ENCODE assay signal across 8 mouse cellular contexts in the genomic region with DNA sequence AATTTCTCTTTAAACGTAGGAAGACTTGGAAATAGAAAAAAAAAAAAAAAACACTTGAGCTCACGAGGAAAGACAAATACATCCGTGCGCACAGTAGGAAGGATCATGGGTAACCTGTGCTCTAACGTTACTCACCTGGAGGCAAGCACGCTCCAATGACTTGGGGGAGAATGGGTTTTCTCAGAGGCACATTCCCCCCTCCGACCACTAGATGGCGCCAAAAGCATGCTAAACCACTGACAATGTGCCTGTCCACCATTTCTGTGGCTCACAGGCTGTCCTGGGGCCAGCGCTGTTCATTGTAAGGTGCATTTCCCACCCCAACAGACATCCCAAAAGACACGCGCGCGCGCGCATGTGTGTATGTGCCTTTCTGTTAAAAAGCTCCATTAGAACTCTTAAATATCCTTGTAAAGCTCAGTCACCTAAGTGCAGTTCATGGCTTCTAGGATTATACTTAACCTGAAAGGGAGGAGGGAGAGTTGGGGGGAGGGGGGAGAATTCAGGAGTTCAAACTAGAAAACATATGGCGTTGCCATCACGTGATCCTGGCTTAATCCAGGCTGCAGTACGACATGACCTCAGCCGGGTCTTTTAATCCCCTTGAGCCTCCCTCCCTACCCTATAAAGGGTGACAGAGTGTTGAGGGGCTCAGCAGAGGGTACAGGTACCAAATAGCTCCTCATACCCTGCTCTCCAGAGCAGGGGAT.
DNase-seq lines count a peak whose midpoint lies in the region; ATAC-seq lines count a peak whose summit lies in the region.

No protein-coding gene starts in this region.

- WGBS in hindbrain, embryonic 14.5 days = 4% methylated on average over 19 of the region's 19 CpGs

- H3K9ac ChIP-seq in hindbrain, embryonic 14.5 days = peak overlapping the region; percentile 48

- peak overlapping the region; percentile 55 for H3K4me2 ChIP-seq in hindbrain, embryonic 14.5 days (replicated peaks)

- no peaks in the 10 kb centered on the region for H3K36me3 ChIP-seq in hindbrain, embryonic 14.5 days (replicated peaks; ENCODE audit: control insufficient read depth, insufficient read depth)

- DNase-seq in NIH3T3 (ENCODE audit: low read depth) = peak; percentile 92
- DNase-seq in cerebellum, postnatal 10 days = peak; percentile 95 to 97
- peak; percentile 75 to 88 for DNase-seq in frontal cortex, postnatal 14 days (ENCODE audit: low spot score in 2 of 2)
- peak; percentile 94 for DNase-seq in hindbrain, embryonic 14.5 days (ENCODE audit: low spot score)
- peak; percentile 83 to 95 for DNase-seq in layer of hippocampus, postnatal 25 days (ENCODE audit: extremely low spot score in 1 of 2, low spot score in 1 of 2)
- peak; percentile 92 for DNase-seq in lung, postnatal 36 days
- peak; percentile 87 for DNase-seq in retina, postnatal 7 days (ENCODE audit: low read depth, low spot score)
- peak; percentile 76 for DNase-seq in urinary bladder, adult 2 months (ENCODE audit: low spot score)

- H3K27me3 ChIP-seq in hindbrain, embryonic 14.5 days (ENCODE audit: control insufficient read depth, insufficient read depth, low read length) = no peaks in the 10 kb centered on the region

- peak overlapping the region; percentile 20 for H3K4me3 ChIP-seq in hindbrain, embryonic 14.5 days (replicated peaks; ENCODE audit: low read length)

- peak; percentile 84 for ATAC-seq in hindbrain, embryonic 14.5 days (ENCODE audit: low FRiP score)

- no peaks in the 10 kb centered on the region for H3K9me3 ChIP-seq in hindbrain, embryonic 14.5 days (ENCODE audit: control insufficient read depth, low read length)

- H3K27ac ChIP-seq in hindbrain, embryonic 14.5 days = no peak overlapping the region; the same call in 1 of the 2 replicates

- H3K4me1 ChIP-seq in hindbrain, embryonic 14.5 days (replicated peaks; ENCODE audit: control insufficient read depth, insufficient read depth, low read length) = peaks cover 3% of the 10 kb centered on the region; the same call in 1 of the 2 replicates
